Mouse (Mus musculus): ENCODE results near the gene Sap18b. TPM values are rescaled to one million over a fixed set of nuclear protein-coding genes. Genes with fewer than 3 reads are reported as not detected.

Gene Sap18b
- total RNA-seq, 2 experiments from 2014 or later: 81.7 to 82.4 TPM

DNA sequence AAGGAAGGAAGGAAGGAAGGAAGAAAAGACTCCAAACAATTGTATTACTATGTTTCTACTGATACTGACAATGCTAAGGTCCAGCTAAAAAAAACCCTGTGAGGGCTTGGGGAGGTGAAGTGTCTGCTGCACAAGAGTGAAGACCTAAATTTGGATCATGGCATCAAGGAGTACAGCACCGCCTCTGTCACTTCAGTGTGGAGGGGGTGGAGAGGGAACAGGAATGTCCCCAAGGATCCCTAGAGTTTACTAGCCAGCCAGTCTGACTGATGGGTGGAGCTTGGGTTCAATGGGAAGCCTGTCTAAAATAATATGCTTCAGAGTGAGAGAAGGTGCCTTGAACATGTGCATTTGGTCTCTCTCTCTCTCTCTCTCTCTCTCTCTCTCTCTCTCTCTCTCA is 6.9 kb upstream of the Sap18b start:
- intact Hi-C loops (cut with DNase I): no loop called here
- no peak for DNase-seq

DNA sequence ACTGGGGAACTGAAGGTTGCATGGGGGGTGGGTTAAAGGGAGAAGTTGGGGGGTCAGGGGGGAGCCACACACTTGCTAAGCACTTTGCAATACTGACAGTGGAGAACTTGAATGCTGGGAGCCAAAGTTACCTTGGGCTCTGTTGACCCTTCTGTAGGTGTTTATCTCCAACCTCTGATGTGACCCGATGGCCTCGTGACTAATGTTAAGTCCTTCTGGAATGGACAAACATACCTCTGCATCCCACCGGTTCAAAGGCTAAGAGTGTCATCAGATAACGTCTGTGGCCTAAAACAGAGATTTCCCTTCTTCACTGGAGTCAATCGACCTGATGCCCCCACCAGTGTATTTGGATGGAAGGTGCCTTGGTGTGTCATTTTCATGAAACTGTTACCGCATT is 3.9 kb upstream of the Sap18b start:
- intact Hi-C loops (cut with DNase I): no loop called here
- no peak for DNase-seq

DNA sequence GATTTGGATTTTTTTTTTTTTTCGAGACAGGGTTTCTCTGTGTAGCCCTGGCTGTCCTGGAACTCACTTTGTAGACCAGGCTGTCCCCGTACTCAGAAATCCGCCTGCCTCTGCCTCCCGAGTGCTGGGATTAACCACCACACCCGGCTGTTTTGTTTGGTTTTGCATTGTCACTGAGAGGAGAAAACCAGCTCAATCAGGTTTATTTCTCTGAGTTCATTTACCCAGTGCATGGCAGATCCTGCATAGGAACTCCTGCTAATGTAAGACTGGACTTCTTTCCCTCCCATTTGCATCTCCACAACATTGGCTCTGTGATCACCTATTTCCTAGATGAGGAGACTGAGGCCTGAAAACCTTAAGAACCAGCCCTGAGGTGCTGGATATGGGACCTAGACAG is 3.0 kb upstream of the Sap18b start:
- DNase-seq: no peak
- intact Hi-C loops (cut with DNase I): no loop called here

DNA sequence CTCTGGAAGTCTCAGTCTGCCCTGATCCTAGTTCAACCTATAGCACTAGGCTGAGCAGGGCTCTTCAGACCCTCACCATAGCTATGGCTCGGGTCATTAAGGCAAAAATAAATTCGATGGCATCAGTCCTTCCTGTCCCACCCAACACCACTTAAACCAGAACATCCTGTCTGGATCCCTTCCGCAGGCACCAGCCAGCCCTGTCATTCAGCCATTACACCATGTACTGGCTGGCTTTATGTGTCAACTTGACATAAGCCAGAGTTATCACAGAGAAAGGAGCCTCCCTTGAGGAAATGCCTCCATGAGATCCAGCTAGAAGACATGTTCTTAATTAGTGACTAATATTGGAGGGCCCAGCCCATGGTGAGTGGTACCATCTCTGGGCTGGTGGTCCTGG is 2.4 kb upstream of the Sap18b start:
- DNase-seq: no peak
- intact Hi-C loops (cut with DNase I): no loop called here

DNA sequence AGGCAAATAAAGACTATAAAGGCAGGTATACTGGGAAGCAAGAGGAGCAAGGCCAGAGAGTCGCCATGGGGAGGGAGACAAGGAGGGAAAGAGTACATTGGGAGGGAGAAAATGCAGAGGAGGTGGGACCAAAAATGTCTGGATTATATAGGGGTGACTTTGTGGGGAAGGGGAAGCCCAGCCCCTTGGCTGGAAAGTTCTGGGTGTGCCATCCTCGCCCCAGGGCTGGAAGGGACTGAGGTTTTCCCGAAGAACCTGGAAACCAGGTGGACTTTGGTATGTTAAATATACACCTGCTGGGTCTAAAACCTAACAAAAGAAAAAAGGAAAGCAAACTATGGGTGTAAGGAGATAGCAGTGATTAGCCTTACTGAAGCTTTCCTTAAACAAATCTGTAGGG is 5.0 kb downstream of the Sap18b start:
- intact Hi-C loops (cut with DNase I): loop anchor here (2.0 to 5.0 kb wide), 4 partner anchors 43 to 229 kb away; partner anchors contain the start of gene Setd6
- no peak for DNase-seq

DNA sequence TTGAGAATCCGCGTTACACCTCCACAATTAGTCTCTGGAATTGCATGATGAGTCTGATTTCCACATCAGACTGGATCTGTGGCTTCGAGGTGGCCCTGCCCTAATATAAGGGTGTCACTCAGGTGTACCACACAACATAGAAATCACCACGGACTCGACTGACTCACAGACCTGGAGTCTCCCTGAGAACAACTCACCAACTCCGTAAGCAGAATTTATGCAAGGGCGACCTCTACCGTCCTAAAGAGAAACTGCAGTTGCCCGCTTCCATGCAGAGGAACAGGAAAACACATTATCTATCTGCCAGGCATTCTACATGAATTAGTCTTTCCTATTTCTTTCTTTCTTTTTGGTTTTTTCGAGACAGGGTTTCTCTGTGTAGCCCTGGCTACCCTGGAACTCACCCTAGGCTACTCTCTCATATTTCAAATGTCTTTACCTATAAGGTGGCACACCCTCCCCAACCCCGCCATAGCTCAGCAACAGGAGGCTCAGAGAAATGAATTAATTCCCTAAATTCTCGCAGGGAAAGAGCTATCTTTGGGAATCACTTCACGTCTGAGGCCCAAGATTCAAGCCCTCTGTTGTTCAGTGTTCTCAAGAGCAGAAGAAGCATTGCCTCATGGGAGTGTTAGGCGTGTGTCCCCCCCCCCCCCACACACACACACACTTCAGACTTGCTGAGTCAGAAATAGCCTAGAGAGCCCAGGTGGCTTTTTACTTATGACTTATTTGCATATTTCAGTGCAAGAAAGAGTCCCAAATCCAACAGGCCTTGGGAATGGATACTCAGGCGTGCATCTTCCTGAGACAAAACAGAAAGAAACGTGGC is 7.7 kb downstream of the Sap18b start:
- DNase-seq: peak; percentile 83 to 92

DNA sequence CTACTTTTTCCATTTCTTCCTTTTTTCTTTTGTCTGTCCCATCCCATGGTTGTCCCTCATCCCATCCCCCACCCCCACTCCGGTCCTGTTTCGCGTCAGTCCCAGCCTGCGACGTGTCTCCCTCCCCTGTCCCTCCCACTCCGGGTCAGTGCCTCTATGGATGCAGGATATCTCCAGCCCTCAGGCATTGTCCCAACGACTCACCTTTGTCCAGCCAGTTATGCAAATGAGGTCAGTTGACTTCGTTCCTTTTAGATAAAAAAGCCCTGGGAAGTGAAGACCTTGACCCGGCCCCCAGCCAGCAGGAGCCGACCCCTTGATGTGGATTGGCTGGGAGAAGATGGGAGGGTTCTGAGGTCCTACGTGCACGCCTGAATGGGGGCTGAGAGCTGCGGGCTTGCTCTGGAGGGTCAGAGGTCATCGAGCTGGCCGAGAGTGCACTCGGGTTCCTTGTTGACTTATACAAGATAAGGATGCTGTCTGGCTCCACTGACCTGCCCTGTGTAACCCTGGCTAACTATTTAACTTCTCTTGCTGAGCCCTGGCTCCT is 8.4 kb downstream of the Sap18b start:
- DNase-seq: no peak
- intact Hi-C loops (cut with DNase I): loop anchor here (5.0 kb wide), 3 partner anchors 46 to 116 kb away; partner anchors contain the start of gene Setd6

More for the DNA sequence above, 7.7 kb downstream of the Sap18b start:
- intact Hi-C loops (cut with DNase I): loop anchor here (5.0 kb wide), 3 partner anchors 46 to 116 kb away; partner anchors contain the start of gene Setd6

DNA sequence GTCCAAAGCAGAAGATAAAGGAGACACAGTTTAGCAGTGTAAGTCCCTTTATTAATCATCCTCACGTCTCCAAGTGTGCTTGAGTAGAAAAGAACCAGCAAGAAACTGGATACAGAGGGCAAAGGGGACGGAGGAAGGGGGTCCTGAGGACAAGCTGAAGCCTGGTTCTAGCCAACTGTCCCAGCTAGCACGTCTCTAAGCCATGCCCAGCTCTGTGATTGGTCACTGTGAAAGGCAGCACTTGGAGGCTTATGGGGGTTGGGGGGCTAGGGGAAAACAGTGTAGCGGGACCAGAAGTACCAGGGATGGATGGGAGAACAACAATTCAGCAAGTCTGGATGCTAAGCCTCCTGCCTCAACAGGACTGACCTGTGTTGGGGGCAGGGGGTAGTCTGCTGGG is 10.7 kb downstream of the Sap18b start:
- no peak for DNase-seq
- intact Hi-C loops (cut with DNase I): no loop called here

DNA sequence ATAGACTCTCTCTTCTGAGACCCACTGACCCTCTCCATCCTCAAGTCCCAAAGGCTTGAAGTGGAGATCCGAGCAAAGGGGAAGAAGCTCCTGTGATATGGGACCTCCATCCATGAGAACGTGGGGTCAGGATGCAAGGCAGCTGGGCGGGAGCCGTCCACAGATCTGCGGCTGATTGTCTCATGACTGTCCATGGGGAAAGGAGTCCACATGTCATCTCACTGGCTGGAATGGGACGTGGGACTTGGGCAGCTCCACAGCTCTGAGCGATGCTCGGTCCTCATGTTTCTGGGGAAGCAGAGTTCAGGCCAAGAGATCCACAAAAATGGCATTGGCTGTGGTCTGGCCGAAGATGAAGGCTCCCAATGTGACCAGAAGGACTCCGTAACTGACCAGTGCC is 12.1 kb downstream of the Sap18b start:
- DNase-seq: no peak
- intact Hi-C loops (cut with DNase I): no loop called here

DNA sequence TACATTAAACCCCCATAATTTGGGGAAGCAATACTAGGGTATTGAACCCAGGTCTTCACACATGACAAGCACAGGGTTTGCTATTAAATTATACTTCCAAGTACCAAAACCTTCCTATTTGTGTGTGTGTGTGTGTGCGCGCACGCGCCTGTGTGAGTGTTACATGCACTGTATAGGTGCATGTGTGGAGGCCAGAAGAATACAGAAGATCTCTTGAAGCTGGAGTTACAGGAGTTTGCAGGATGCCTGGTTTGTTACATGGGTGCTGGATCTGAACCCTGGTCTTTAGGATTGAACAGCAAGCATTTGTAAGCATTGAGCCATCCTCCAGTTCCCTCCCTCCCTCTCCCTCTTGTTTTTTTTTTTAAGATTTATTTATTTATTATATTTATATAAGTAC is 14.1 kb downstream of the Sap18b start:
- intact Hi-C loops (cut with DNase I): no loop called here
- DNase-seq: no peak

DNA sequence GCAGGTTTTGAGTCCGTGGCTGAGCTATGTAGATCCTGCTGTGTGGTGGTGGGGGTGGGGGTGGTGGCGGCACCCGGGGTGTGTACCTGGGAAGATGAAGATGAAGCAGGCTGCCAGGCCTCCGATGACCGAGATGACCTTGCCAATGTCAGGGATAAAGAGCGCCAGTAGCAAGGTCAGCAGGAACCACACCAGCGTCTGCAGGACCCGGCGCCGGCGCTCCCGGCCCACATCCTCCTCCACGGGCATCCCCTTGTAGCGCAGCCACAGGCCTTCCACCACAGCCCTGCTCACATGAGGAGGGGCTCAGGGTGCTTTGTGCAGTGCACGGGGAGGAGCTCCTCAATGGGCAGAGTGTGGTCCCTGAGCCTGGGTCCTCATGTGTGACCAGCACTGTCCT is 16.3 kb downstream of the Sap18b start:
- no peak for DNase-seq
- intact Hi-C loops (cut with DNase I): no loop called here

DNA sequence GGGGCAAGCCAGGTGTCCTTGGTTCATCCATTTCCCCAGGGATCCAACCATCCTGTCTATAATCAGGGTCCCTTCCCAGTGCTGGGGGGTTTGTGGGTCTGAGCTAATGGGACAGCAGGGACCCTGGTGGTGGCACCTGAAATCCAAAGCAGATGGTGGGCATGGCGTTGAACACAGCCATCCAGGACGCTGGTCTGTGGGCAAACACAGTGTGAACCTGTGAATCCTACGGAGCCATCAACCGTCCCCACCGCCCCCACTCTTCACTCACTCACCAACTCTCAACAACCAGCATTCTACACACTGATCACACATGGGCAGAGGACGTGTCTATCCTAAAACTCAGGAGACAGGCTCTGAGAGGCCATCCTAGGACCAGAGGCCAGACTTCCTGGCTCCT is 18.8 kb downstream of the Sap18b start:
- DNase-seq: no peak
- intact Hi-C loops (cut with DNase I): no loop called here

DNA sequence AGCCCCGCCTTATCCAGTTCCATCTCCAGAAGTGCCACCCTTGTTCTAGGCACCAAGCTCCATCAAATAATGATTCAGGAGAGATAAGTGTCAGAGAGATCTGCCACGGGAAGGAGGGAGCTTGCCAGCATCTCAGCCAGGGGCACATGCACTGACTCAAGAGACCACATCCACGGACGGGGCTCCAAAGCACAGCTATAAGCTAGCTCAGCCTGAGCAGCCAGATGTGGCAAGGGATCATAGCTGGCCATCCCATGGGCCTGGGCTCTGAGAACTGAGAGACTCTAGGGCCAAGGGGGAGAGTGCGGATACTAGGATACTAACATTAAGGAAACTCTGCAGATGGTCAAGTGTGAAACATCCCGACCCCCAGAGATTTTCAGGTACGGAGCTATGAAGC is 19.9 kb downstream of the Sap18b start:
- intact Hi-C loops (cut with DNase I): no loop called here

DNA sequence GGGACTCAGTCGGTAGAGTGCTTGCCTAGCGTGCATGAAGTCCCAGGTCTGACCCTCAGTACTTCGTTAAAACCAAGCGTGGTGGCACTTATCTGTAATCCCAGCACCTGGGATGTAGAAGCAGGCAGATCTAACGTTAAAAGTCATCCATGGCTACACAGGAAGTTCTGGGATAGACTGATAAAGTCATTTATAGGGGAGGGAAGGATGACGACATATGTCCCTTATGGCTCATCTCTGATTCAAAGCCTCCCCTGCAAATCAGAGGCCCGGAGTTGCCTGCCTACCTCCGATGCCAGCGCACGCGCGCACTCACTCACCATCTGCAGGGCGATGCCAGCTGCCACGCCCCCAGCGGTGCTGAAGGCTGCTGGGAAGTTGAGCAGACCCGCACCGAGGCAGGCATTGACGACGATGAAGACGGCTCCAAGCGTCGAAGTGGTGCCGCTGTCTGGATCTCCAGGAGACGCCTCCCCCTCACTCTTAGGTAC is 23.0 kb downstream of the Sap18b start:
- no peak for DNase-seq
- intact Hi-C loops (cut with DNase I): no loop called here

More for the DNA sequence above, 19.9 kb downstream of the Sap18b start:
- DNase-seq: no peak

DNA sequence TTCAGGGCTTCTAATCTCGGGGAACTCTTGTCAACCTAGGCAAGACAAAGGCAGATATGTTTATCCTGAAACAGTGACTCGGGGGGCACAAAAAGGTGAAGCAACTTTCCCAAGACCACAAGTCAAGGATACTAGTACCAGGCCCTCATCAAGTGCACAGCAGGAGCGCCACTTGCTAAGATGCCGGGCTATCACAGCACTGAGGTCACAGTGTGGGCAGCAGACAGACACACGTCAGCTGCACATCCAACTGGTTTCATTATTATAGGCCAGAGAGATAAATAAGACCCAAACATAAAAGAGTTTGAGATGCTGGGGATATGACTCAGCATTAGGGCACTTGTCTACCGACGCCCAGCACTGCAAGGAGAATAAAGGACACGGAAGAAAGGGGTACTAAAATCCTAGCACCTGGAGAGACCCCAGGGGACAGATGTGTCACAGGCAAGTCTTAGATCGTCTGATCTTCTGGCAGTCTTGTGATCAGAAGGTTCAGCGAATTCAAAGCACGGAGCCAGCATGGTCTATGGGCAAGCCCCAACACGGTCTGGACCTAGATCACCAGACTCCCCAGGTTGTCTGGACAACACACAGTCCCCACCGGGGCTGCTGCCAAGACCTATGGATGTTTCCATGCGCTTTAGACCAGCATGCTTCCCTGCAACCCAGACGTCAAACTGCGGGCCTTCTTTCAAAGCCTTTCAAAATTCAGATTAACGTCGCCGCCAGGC is 23.8 kb downstream of the Sap18b start:
- no peak for DNase-seq
- intact Hi-C loops (cut with DNase I): no loop called here

DNA sequence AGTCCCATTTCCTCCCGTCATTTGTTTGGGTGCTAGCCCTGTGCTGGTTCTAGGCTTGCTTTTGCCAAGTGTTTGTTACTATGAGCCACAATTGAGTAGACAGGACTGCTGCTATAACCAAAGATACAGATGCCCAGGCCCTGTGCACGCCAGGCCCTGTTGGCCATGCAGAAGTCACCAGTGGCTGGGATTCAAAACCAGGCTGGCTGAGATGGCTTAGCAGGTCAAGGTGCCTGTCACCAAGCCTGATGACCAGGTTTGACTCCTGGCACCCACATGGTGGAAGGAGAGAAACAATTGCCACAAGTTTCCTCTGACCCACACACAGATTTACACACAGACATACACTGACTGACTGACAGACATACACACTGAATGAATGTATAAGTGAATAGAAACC is 25.2 kb downstream of the Sap18b start:
- no peak for DNase-seq
- intact Hi-C loops (cut with DNase I): loop anchor here (5.0 kb wide), 1 partner anchor 37 kb away; the partner anchor contains the start of gene Got2

DNA sequence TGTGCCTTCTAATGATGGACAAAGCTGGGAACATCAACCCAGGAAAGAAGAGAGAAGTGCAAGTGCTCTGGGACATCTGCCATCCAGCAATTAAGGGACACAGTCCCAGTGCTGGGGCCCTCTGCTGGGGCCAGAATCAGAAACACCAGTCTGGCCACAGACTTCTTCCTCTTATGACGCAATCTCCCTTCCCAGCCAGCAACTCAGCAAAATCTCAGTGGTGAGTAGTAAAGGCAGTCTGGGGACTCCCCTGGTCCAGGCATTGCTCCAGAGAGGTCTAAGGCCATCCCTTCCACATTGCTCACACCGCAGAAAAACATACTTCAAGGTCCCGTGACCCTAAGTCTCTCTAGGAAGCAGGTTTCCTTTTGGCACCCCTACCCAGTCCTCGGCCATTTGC is 27.1 kb downstream of the Sap18b start:
- intact Hi-C loops (cut with DNase I): loop anchor here (5.0 kb wide), 1 partner anchor 35 kb away; the partner anchor contains the start of gene Got2
- DNase-seq: peak; percentile 41 to 52

DNA sequence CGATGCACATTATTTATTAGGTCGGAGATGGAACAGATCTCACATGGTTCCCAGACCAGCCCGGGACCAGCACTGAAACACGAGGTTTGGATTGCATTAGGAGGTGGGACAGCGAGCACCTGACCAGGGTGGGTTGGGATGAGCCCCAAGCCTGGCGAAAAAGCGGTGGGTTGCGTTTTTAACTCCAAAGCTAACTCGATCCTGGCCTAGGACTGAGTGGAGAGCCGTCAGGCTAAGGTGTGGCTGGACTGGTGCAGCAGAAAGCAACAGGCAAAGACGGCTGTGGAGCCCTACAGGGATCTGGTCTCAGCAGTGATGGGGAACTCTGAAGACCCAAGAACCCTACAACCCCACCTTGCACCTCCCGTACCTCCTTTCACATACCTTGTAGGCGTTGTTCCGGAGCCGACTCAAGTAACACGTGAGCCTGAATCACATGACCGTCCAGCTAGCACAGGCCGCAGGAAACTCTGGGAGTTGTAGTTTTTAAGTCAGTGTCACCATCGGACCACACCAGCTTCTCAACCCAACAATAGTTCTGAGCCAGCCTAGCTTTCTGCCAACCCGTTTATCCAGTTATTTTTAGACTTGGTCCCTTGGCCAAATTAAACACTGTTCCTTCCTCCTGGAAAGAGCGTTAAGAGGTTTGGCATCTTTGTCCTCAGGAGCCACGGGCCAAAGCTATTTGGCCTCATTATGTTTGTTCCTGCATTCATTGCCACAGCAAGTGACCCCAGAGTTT is 28.1 kb downstream of the Sap18b start, which contains the start of gene Slc38a7:
TSS of gene Slc38a7 (minus strand) at position 438 of the 742 bp plus-strand sequence.
- peak; percentile 59 to 74 for DNase-seq
- intact Hi-C loops (cut with DNase I): loop anchor here (5.0 kb wide), 1 partner anchor 34 kb away; the partner anchor contains the start of gene Got2

DNA sequence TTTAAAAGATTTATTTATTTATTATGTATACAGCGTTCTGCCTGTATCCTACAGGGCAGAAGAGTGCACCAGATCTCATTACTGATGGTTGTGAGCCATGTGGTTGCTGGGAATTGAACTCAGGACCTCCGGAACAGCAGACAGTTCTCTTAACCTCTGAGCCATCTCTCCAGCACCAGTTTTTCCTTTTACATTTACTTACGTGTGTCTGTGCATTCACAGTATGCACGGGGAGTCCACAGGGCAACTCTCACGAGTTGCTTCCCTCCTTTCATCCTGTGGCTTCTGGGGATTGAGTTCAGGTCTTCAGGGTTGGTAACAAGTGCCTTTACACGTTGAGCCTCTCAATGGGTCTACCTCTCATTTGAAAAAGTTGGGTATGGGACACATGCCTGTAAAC is 29.0 kb downstream of the Sap18b start:
- intact Hi-C loops (cut with DNase I): loop anchor here (5.0 kb wide), 1 partner anchor 33 kb away; the partner anchor contains the start of gene Got2

More for the DNA sequence above, 29.0 kb downstream of the Sap18b start:
- DNase-seq: no peak

All from heart, postnatal 14 days (tissue).